Mouse (Mus musculus) urinary bladder, postnatal 4 days (tissue): ENCODE measurements around the gene Dnttip2.
"Not testable (repeated sequence)": the region's sequence is repeated elsewhere in the genome, so short reads cannot be mapped to it uniquely, and the experiment has no call there.

Experiments used
- DNase-seq, 2 experiments: peaks; one replicate each; pipeline ENCODE4 v3.0.0; 2021 to 2022; ENCODE audit warnings: low spot score in 2 of 2

Dnttip2 gene

GRCm38 (mm10) chr3:122274241-122275024 lies at the start of gene Dnttip2:
Gene Dnttip2 (plus strand): TSS chr3:122274388.
- DNase-seq = peak; percentile 92

- not testable (repeated sequence) for DNase-seq
Measured at GRCm38 (mm10) chr3:122226972-122227371, 47.2 kb upstream of the Dnttip2 start.

GRCm38 (mm10) chr3:122235772-122236171 lies 38.4 kb upstream of the Dnttip2 start:
- no peak for DNase-seq

DNA sequence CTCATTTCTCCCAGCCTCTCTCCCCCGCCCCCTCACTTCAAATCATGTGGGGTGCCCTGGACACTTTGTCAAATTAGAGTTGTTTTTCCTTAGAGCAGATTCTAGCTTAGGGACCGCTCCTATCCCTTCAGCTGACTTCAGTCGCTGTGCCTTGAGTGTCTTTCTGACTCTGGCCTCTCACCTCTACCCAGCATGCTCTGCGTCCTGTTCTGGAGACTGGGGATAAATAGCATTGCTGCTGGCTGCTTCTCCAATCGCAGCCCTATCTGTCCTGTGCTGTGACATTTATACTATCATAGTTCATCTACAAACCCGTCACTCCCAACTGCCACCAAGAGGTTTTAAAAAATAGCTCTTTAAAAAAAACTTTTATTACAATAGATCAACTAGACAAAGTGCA lies 31.3 kb upstream of the Dnttip2 start:
- DNase-seq = no peak

DNA sequence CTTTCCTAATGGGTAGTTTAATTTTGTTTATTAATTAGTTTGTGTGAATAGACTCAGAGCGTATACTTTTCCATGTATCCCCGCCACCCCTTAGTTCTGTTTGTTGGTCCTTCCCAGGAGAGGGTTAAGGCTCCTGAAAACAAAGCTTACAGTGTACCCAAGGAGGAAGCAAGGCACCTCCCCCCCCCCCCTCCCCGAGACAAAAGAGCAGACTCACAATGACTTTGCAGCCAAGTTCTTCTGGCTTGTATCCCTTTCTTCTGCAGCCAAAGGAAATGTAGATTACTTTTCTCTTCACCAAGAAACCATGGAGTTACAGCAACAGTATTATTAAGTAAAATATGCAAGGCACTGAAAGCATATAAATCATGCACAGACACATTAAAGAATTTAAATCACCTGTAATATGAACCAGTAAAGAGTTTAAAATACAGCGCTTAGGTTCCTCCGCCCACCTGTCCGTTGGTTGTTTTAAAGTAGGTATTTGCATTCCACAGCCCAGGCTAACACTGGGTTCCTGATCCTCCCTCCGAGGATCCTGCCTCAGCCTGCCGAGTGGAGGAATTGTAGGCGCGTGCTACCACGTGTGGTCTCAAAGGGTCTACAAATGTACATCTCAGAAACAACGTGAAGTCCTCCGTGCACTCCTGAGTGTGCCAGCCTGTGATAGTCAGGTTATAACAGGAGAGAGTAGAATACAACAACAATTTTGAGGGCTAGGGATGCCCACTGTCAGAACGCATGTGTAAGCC lies 30.6 kb upstream of the Dnttip2 start:
- no peak for DNase-seq

GRCm38 (mm10) chr3:122244759-122245158 lies 29.4 kb upstream of the Dnttip2 start:
- DNase-seq = no peak

DNA sequence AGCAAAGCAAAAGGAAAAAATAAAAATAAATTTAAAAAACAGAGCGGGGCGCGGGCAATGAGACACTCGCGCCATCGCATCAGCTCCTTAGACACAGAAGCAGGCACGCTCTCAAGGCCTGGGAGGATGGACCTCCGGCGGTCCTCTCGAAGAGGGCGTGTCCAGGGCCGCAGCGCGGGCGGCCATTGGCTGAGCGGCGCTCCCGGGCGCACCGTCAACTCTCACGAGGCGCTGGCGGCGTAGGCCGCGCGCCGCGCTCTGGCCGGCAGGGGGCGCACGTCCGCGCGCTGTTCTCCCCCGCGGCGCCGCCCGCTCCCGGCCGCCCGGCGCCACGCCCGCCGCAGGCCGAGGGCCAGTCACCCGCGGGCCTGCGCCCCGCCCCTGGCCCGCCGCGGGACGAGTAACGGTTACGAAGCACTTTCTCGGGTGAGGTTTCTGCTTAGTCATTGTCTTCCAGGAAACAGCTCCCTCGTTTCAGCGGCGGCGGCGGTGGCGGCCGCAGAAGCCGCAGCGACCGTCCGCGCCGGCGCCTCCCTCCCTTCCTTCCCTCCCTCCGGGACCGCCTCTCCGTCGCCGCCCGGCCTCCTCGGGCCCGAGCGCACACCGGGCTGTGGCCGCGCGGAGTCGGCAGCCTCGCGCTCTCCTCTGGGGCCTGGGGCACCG lies 28.8 kb upstream of the Dnttip2 start, which contains the start of gene Gclm:
Gene Gclm, plus strand, starts transcription at position 343 of the 663 bp plus-strand sequence.
- peak; percentile 91 to 94 for DNase-seq

- peak in 1 of 2 experiments; percentile 69 for DNase-seq
Measured at GRCm38 (mm10) chr3:122245878-122246332, 28.3 kb upstream of the Dnttip2 start.

- no peak for DNase-seq
Measured at GRCm38 (mm10) chr3:122246406-122246805, 27.8 kb upstream of the Dnttip2 start.

DNA sequence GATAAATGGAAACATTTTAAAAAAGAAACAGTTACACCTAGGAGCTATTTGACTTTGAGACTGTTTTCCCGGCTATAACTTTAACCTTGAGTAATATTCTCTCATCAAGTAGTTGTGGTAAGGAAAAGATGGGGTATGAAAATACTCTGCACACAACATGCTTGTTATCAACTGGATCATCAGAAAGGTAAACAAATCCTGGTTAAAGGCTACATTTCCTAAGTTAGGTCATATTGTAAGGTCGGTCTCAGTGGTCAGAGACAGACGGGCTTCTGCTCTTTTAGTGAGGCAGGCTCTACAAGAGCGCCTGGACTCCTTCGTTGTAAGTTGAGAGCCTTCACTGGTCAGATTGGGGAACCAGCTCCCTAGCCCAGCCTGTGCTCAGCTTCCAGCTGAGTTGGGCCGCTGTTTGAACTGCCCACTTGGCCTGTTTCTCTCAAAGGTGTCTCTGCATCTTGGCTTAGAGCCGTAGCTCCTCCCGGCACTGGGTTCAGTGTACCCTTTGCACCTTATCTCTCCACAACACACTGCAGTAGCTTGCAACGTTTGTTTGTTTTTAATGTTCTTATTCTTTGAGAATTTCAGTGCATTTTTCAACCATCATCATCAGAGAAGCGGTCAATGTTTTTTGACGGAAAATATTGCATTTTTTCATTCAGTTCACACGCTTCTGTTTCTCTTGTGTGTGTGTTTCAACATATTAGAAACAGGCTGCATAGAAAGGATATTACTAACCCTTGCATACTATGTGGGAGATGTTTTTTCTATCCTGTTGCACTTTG lies 27.0 kb upstream of the Dnttip2 start:
- no peak for DNase-seq

- DNase-seq = no peak
Measured at GRCm38 (mm10) chr3:122247768-122248100, 26.5 kb upstream of the Dnttip2 start.

DNA sequence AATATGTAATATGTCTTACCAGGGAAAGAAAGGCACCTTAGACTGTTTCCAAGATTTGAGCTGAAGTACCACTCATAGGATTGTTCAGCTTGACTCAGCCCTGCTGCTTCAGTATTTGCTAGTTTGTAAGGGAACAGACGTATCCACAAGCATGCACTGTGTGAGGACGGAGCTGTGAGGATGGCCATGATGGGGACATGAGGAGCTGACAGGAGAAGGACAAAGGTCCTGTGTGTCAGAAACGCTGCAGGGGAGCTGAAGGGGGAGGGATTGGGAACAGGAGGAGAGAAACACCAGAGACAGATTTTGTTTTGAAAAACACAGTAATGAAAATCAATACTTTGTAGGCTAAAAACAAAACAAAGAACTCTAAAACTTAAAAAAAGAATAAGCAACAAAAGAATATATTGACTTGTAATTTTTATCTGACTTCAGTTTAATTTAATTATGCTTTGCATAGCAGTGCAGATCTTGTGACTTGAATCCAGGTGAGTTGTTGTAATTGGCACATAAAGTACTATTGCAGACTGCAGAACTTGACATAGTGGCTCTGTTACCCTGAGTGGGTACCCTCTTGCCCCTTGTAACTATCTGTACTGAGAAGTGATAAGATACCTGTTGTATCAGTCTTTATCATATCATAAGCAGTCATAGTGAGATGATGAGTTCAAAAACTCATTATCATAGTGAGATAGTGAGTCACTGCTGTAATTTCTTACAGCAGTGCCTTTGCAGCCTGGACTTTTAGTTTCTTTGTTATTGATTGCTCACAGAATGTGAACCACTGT lies 21.5 kb upstream of the Dnttip2 start:
- DNase-seq = no peak

DNA sequence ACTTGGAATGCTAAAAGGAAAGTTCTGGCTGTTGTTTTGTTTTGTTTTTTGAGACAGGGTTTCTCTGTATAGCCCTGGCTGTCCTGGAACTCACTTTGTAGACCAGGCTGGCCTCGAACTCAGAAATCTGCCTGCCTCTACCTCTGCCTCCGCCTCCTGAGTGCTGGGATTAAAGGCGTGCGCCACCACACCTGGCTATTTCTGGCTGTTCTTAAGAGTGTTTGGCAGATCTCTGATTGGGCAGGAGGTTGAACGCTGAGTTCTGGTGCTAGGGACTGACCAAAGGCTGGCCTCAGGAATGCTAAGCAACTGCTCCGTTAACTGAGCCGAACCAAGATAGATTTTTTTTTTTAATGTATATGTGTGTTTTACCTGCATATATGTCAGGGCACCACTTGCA lies 20.1 kb upstream of the Dnttip2 start:
- DNase-seq = not testable (repeated sequence)

DNA sequence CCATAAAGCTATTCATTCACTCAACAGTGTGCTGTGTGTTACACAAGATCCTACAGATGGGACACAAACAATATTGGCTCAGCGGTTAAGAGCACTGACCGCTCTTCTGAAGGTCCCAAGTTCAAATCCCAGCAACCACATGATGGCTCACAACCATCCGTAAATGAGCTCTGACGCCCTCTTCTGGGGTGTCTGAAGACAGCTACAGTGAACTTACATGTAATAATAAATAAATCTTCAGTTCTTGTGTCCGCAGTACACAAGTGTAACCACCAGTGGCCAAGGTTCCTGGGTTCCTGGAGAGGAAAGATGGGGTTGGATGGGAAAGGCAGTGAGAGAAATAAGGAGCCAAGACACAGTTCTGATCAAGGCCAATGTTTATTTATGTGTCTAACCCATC lies 4.2 kb upstream of the Dnttip2 start:
- no peak for DNase-seq

GRCm38 (mm10) chr3:122272565-122272964 lies 1.6 kb upstream of the Dnttip2 start:
- not testable (repeated sequence) for DNase-seq

GRCm38 (mm10) chr3:122273407-122274240 lies 564 bp upstream of the Dnttip2 start:
- DNase-seq = no peak

- DNase-seq = no peak
Measured at GRCm38 (mm10) chr3:122275111-122275510, 923 bp downstream of the Dnttip2 start.

DNA sequence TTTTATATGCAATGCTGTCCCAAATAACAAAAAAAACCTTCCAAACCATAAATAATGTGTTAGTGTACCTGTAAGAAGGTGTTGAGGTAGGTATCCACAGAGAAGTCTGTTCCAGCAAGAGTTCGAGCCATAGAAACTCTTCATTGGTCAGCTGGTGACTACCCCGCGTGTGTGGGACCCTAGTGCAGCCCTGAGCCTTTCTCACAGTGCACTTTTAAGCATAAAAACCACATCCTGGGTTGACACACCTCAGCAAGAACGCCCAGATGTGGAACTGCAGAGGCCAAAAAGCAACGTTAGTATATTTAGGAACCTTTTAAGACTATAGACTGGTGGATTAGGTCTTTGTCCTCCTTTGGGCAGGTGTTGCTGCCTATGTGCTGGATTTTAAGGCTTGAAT lies 13.0 kb downstream of the Dnttip2 start:
- DNase-seq = no peak

DNA sequence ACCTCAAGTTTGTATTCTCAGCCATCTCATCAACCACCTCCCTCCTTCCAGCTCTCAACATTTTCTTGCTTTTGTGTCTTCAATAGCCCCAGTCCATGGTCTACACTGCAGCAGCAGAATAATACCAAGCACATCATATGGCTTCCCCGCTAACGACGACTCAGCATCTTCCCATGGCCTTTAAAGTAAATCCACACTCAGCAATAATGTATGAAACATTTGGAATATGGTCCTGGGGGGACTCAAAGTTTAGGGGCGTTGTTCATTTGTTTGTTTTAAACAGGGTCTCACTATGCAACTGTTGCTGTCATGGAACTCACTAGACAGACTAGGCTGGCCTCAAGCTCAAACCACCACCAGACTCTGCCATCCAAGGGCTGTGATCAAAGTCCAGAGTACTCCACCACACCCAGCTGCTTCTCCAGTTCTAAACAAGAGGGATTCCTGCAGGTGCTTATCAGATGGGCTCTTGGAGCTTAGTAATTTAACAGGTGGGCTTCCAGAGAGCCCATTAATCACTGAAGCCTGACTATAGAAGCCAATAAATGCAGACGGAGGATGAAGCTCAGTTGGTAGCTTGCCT lies 14.5 kb downstream of the Dnttip2 start:
- no peak for DNase-seq
